Mouse (Mus musculus): ENCODE measurements around the gene Zfp704.

GRCm38 (mm10) chr3:9566831-9567230, 43.1 kb downstream of the Zfp704 start:
- no peak for TF ChIP-seq POLR2A (IDR thresholded peaks at IDR 0.05; ENCODE audit: control insufficient read depth, low read depth, low read length)
- TF ChIP-seq CTCF (IDR thresholded peaks at IDR 0.05; ENCODE audit: control insufficient read depth, insufficient read depth, insufficient replicate concordance, low read depth, low read length), result no peak
